Mouse (Mus musculus): ENCODE measurements at regions not wholly inside any gene's neighbourhood (a gene's known extent, or its start where the extent isn't known, plus 50 kb on each side); places are given as distances from the start of the nearest gene placed in this dataset.
"Not testable (repeated sequence)": the region's sequence is repeated elsewhere in the genome, so short reads cannot be mapped to it uniquely, and the experiment has no call there.

DNA sequence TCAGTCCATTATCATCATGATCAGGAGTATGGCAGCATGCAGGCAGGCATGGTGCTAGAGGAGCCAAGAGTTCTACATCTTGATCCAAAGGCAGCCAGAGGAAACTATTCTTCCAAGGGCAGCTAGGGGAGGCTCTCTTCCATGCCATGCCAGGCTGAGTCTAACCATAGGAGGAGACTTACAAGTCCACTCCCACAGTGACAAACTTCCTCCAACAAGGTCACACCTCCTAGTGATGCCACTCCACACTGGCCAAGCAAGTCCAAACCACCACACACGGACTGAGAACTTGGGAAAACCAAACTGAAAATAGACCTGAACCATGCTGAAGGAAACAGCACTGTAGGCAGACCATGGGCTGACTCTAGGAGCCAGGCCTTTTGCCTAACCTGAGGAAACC is 197.4 kb downstream of the Prex1 start:
- WGBS, result 85% methylated on average over 1 of the region's 1 CpGs
- no peak overlapping the region for H3K4me3 ChIP-seq
- peaks cover 45% of the 10 kb centered on the region for H3K27me3 ChIP-seq
- H3K36me3 ChIP-seq, result no peaks in the 10 kb centered on the region
- peaks cover 39% of the 10 kb centered on the region for H3K4me1 ChIP-seq (replicated peaks)
- H3K27ac ChIP-seq, result peak overlapping the region; percentile 84; the same call in 1 of the 2 replicates
- no peaks in the 10 kb centered on the region for H3K9me3 ChIP-seq
- H3K4me2 ChIP-seq, result no peak overlapping the region
- H3K9ac ChIP-seq, result no peak overlapping the region
- no peak for ATAC-seq (ENCODE audit: low FRiP score)

DNA sequence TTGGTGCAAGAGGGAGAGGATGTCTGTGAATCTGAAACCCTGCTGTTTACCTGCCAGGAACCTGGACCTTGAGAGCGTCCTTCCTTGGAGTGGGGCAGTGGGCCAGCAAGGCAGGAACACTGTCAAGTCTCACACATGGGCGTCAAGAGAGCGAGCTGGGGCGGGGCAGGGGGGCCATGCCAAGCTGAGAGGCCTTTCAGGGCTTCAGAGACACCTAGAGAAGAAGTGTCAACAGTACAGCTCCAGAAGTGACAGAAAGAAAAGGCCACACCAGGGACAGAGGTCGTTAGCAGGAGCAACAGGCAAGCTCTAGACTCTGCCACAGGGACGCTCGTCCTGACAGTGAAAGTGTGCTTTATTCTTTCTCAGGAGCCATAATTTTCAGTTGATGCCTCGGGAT is 199.0 kb downstream of the Prex1 start:
- H3K27ac ChIP-seq, result peak overlapping the region; percentile 40
- H3K4me3 ChIP-seq, result no peak overlapping the region
- peaks cover 47% of the 10 kb centered on the region for H3K4me1 ChIP-seq (replicated peaks)
- H3K36me3 ChIP-seq, result no peaks in the 10 kb centered on the region
- H3K4me2 ChIP-seq, result no peak overlapping the region
- no peak overlapping the region for H3K9ac ChIP-seq
- 63% methylated on average over 8 of the region's 8 CpGs for WGBS
- no peaks in the 10 kb centered on the region for H3K9me3 ChIP-seq
- H3K27me3 ChIP-seq, result peaks cover 39% of the 10 kb centered on the region
- ATAC-seq (ENCODE audit: low FRiP score), result no peak

DNA sequence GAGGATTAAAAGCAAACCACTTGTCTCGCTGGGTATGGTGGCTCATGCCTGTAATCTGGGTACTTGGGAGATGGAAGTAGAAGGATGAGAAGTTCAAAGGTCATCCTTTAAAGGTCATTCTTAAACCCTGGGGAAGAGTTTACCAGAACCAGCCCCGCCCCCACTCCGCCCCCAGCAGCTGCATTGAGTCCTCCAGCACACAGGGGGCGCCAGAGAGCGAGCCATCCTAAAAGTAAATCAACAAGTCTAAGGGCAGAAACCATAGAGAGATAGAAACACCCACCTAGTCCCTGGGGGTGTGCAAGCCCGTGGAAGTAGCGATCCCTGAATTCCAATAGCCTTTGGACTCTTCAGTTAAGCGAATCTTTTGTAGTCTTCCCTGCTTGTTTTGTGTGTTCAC is 201.1 kb downstream of the Prex1 start:
- Histone ChIP-seq H3K9me3 (0 out of 2 replicates have a peak, but pooled peaks cover 4% of the 10 kb centered on the region), H3K27me3 (peaks cover 25% of the 10 kb centered on the region), H3K4me2 (no peak overlapping the region), H3K27ac (no peak overlapping the region), H3K4me3 (no peak overlapping the region), H3K4me1 (replicated peaks) (peaks cover 36% of the 10 kb centered on the region), H3K9ac (no peak overlapping the region), H3K36me3 (no peaks in the 10 kb centered on the region)
- no peak for ATAC-seq (ENCODE audit: low FRiP score)
- 82% methylated on average over 8 of the region's 8 CpGs for WGBS

DNA sequence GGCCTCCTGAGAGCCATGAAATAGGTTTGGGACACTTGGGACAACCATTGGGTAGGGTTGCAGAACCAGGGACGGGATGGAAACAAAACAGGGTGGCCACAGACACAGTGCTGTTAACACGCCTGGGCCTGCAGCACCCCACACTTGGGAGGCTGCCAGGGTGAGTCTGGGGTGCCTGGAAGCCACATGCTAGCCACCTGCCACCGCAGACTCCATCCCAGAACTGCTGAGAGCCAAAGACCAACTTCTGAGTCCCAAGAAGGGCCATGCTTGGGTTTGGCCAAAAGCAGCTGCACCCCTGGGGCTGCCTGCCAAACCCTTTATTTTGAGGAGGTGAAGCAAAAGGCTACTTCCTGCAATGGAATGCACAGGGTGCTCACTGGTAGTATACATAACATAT is 202.2 kb downstream of the Prex1 start:
- H3K36me3 ChIP-seq; H3K9ac ChIP-seq; H3K4me3 ChIP-seq; H3K27ac ChIP-seq; ATAC-seq (ENCODE audit: low FRiP score); H3K4me2 ChIP-seq; H3K9me3 ChIP-seq: not testable (repeated sequence)
- WGBS, result 73% methylated on average over 3 of the region's 3 CpGs
- H3K4me1 ChIP-seq (replicated peaks), result peaks cover 27% of the 10 kb centered on the region
- H3K27me3 ChIP-seq, result peaks cover 25% of the 10 kb centered on the region

DNA sequence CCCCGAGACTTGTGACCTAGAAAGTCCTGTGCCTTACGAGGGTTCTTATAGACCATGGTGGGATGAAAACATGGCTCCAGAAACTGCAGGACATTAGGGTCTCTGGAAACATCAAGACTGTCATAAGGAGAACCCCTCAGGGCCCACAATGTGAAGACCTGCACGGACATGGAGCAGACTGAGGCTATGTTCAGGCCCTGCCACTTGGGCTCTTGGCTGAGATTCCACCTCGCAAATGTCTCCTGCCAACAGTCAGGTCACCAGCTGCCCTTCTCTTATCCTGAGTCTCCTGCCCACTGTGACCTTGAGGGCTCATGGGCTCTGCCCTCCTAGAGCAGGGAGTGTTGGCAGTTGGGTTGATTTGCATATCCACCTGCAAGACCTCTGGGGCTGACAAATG is 202.9 kb downstream of the Prex1 start:
- Histone ChIP-seq H3K4me1 (replicated peaks) (peaks cover 22% of the 10 kb centered on the region), H3K9ac (no peak overlapping the region), H3K27me3 (peaks cover 22% of the 10 kb centered on the region), H3K27ac (0 out of 2 replicates have a peak overlapping the region, but pooled peaks have one; percentile 19), H3K4me2 (no peak overlapping the region), H3K4me3 (no peak overlapping the region), H3K36me3 (no peaks in the 10 kb centered on the region), H3K9me3 (0 out of 2 replicates have a peak, but pooled peaks cover 4% of the 10 kb centered on the region)
- no peak for ATAC-seq (ENCODE audit: low FRiP score)
- 85% methylated on average over 4 of the region's 4 CpGs for whole genome bisulfite sequencing

DNA sequence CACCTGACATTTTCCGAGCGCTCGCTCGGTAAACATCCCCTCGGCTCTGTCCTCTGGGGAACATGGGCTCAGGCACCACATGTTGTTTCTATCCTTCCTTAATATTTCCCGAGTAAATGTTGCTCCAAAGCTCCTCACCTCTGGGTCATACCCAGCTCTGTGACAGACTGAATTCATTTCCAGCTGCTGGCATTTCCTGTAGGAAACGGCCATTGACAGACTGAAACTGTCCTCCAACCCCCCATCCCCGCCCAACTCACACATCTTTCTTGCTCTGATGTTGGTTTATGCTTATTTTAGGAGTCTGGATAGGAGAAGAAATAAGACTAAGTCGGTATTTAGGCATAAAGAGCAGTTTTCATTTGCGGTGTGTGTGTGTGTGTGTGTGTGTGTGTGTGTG is 204.0 kb downstream of the Prex1 start:
- 85% methylated on average over 10 of the region's 10 CpGs for WGBS
- Histone ChIP-seq H3K9ac (no peak overlapping the region), H3K9me3 (0 out of 2 replicates have a peak, but pooled peaks cover 4% of the 10 kb centered on the region), H3K4me3 (no peak overlapping the region), H3K4me1 (replicated peaks) (peaks cover 16% of the 10 kb centered on the region), H3K27ac (no peak overlapping the region), H3K27me3 (peaks cover 19% of the 10 kb centered on the region), H3K36me3 (no peaks in the 10 kb centered on the region), H3K4me2 (no peak overlapping the region)
- no peak for ATAC-seq (ENCODE audit: low FRiP score)

DNA sequence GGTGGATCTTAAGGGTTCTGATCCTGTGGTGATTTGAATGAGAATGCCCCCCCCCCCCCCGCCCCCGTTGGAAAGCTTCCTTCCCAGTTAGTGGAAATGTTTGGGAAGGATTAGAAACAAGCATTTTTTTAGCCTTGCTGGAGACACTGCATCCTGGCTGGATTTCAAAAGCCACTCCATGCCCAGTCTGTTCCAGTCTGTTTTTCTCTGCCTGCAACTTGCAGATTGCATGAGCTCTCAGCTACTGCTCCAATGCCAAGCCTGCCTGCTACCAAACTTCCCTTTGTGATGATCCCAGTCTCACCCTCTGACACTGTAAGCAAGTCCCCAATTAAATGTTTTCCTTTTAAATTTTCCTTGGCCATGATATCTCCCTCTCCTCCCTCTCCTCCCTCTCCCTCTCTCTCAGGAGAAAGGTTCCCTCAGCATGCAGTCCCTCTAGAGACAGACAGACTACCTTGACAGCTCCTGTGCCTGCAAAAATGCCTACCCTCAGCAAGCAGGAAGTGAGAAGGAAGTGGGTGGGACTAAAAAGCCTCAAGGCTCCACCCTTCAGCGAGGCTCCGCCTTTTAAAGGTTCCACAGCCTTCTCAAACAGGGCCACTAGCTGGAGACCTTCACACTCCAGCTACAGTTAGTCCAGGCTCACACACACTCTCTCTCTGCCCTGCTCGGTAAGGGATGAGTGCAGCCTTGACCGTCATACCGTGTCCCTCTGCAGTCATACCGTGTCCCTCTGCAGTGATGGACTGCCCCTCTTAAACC is 204.8 kb downstream of the Prex1 start:
- Histone ChIP-seq H3K27ac (no peak overlapping the region), H3K27me3 (peaks cover 11% of the 10 kb centered on the region), H3K4me3 (no peak overlapping the region), H3K36me3 (no peaks in the 10 kb centered on the region), H3K9ac (no peak overlapping the region), H3K4me2 (no peak overlapping the region), H3K9me3 (0 out of 2 replicates have a peak, but pooled peaks cover 4% of the 10 kb centered on the region), H3K4me1 (replicated peaks) (peaks cover 20% of the 10 kb centered on the region)
- no peak for ATAC-seq (ENCODE audit: low FRiP score)
- WGBS, result 76% methylated on average over 8 of the region's 8 CpGs

DNA sequence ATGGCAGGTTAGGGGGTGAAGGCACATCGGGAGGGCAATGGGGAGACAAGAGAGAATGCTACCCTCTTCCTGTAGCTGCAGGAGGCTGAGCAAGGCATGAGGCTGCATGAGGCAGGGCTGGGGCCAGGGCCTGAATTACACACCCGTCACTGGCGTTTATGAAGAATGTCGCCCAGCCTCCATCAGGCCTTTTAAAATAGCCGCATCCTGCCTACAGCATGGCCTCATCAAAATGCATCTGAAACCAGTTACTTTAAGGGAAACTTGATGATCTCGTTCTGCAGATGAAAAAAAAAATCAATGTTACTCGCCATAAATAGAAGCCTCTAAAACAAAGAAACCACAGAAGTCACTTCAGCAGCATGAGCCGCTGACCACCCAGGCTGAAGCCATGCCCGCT is 208.3 kb downstream of the Prex1 start:
- no peak for ATAC-seq (ENCODE audit: low FRiP score)
- H3K27ac ChIP-seq, result no peak overlapping the region
- H3K4me3 ChIP-seq, result no peak overlapping the region
- peaks cover 11% of the 10 kb centered on the region; the same call in 1 of the 2 replicates for H3K27me3 ChIP-seq
- no peak overlapping the region for H3K4me2 ChIP-seq
- no peak overlapping the region for H3K9ac ChIP-seq
- H3K36me3 ChIP-seq, result no peaks in the 10 kb centered on the region
- H3K4me1 ChIP-seq (replicated peaks), result peaks cover 15% of the 10 kb centered on the region
- WGBS, result 55% methylated on average over 9 of the region's 9 CpGs
- 0 out of 2 replicates have a peak, but pooled peaks cover 4% of the 10 kb centered on the region for H3K9me3 ChIP-seq

DNA sequence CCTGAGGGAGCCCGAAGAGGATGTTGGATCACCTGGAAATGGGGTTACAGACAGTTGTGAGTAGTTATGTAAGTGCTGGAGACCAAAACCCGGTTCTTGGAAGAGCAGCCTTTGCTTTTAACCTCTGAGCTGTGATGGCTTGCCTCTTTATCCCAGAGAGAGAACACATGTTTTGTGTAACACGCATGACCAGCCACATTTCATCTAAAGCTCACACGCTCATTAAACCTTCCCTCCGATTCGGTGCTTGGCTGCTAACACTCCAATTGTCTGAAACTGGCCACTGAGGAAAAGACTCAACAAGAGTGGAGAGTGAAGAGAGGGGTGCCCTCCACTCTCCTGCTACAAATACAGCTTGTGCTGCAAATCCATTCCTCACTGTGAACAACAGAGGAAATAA is 210.0 kb downstream of the Prex1 start:
- no peak overlapping the region for H3K9ac ChIP-seq
- H3K4me3 ChIP-seq, result no peak overlapping the region
- peaks cover 11% of the 10 kb centered on the region; the same call in 1 of the 2 replicates for H3K27me3 ChIP-seq
- H3K36me3 ChIP-seq, result no peaks in the 10 kb centered on the region
- 0 out of 2 replicates have a peak overlapping the region, but pooled peaks have one; percentile 48 for H3K27ac ChIP-seq
- 66% methylated on average over 6 of the region's 6 CpGs for WGBS
- no peaks in the 10 kb centered on the region for H3K9me3 ChIP-seq
- H3K4me1 ChIP-seq (replicated peaks), result peaks cover 15% of the 10 kb centered on the region
- no peak for ATAC-seq (ENCODE audit: low FRiP score)
- no peak overlapping the region for H3K4me2 ChIP-seq

DNA sequence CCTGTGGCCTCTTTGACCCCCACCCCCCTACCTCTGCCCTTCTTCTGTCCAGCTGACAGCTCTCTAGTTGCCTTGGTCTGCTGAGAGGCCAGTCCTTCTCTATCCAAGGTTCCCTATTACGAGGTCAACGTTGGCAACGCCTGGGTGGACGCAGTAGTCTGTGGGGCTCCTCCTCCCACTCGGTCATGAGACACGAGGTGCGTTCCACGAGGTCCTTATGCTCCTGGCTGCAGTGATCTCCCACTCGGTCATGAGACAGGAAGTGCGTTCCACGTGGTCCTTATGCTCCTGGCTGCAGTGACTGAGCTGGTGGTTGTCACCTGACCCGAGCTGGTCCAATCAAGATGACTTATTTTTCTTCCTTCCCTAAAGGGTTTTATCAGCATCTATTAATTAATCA is 220.7 kb downstream of the Prex1 start:
- Histone ChIP-seq H3K27me3 (0 out of 2 replicates have a peak, but pooled peaks cover 6% of the 10 kb centered on the region), H3K9ac (no peak overlapping the region), H3K27ac (no peak overlapping the region), H3K36me3 (no peaks in the 10 kb centered on the region), H3K4me2 (no peak overlapping the region), H3K9me3 (no peaks in the 10 kb centered on the region), H3K4me1 (replicated peaks) (peaks cover 34% of the 10 kb centered on the region), H3K4me3 (no peak overlapping the region)
- no peak for ATAC-seq (ENCODE audit: low FRiP score)
- 80% methylated on average over 12 of the region's 12 CpGs for WGBS

DNA sequence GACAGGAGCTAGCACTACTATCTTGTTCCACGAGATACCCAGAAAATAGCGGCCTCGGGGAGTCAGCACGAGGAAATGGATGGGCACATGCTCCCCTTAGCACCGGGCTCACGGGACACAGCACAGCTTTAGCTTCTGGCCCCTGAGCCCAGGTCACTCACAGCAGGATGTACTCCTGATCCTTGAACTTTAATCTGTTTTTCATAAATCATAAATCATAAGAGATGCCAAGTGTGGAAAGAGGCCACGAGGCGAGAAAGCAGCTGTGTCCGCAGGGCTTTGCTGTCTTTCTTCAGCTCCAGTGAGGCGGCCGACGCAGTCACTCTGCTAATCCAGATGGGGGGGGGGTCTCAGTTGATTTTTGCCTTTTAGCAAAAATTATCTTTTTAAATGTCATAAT is 221.2 kb downstream of the Prex1 start:
- Histone ChIP-seq H3K9ac (no peak overlapping the region), H3K4me1 (replicated peaks) (peaks cover 38% of the 10 kb centered on the region), H3K9me3 (no peaks in the 10 kb centered on the region), H3K4me3 (no peak overlapping the region), H3K4me2 (no peak overlapping the region), H3K36me3 (no peaks in the 10 kb centered on the region), H3K27ac (no peak overlapping the region), H3K27me3 (0 out of 2 replicates have a peak, but pooled peaks cover 6% of the 10 kb centered on the region)
- no peak for ATAC-seq (ENCODE audit: low FRiP score)
- WGBS, result 65% methylated on average over 12 of the region's 12 CpGs

DNA sequence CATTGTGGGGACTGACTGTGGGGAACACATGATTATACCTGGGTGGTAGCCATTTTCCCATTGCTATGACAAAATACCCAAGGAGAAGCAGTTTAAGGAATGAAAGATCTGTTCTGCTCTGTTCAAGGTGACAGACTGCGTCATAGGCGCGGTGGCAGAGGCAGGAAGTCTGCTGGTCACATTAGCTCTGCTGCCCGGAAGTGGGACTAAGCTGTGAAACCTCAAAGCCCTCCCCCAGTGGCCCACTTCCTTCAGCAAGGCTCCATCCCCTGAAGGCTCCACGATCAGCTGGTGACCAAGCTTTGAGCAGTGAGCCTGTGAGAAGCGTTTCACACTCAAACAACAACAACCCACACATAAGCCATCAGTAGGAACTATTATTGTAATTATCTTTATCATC is 221.8 kb downstream of the Prex1 start:
- no peak overlapping the region for H3K4me3 ChIP-seq
- no peak overlapping the region for H3K4me2 ChIP-seq
- peaks cover 44% of the 10 kb centered on the region for H3K4me1 ChIP-seq (replicated peaks)
- no peak for ATAC-seq (ENCODE audit: low FRiP score)
- no peaks in the 10 kb centered on the region for H3K36me3 ChIP-seq
- 80% methylated on average over 6 of the region's 6 CpGs for WGBS
- H3K27me3 ChIP-seq, result 0 out of 2 replicates have a peak, but pooled peaks cover 6% of the 10 kb centered on the region
- no peak overlapping the region for H3K9ac ChIP-seq
- H3K27ac ChIP-seq, result no peak overlapping the region
- no peaks in the 10 kb centered on the region for H3K9me3 ChIP-seq
